Mouse (Mus musculus): ENCODE measurements around the gene Pecam1.
"Not testable (repeated sequence)": the region's sequence is repeated elsewhere in the genome, so short reads cannot be mapped to it uniquely, and the experiment has no call there.

Pecam1 gene

GRCm38 (mm10) chr11:106770195-106770974, 20.0 kb upstream of the Pecam1 start:
- no peak for DNase-seq

GRCm38 (mm10) chr11:106767516-106767915, 17.1 kb upstream of the Pecam1 start:
- no peak for DNase-seq

GRCm38 (mm10) chr11:106766611-106767162, 16.3 kb upstream of the Pecam1 start:
- DNase-seq, result no peak

GRCm38 (mm10) chr11:106762800-106763185, 12.4 kb upstream of the Pecam1 start:
- no peak for DNase-seq

- DNase-seq, result no peak
Observed at GRCm38 (mm10) chr11:106762139-106762799, 11.8 kb upstream of the Pecam1 start.

- peak in 1 of 2 experiments; percentile 42 for DNase-seq
Observed at GRCm38 (mm10) chr11:106760511-106760910, 10.1 kb upstream of the Pecam1 start.

- DNase-seq, result no peak
Observed at GRCm38 (mm10) chr11:106759028-106759427, 8.6 kb upstream of the Pecam1 start.

- DNase-seq, result no peak
Observed at GRCm38 (mm10) chr11:106755583-106755982, 5.2 kb upstream of the Pecam1 start.

GRCm38 (mm10) chr11:106753314-106753713, 2.9 kb upstream of the Pecam1 start:
- no peak for DNase-seq

GRCm38 (mm10) chr11:106752103-106752502, 1.7 kb upstream of the Pecam1 start:
- no peak for DNase-seq

- no peak for DNase-seq
Observed at GRCm38 (mm10) chr11:106751039-106752018, 901 bp upstream of the Pecam1 start, which contains the start of gene Milr1. TSS of gene Milr1 (plus strand) at chr11:106751226.

- not testable (repeated sequence) for DNase-seq
Observed at GRCm38 (mm10) chr11:106749557-106750120, 789 bp downstream of the Pecam1 start.

- no peak for DNase-seq
Observed at GRCm38 (mm10) chr11:106744949-106745348, 5.5 kb downstream of the Pecam1 start.

GRCm38 (mm10) chr11:106742388-106742841, 8.0 kb downstream of the Pecam1 start:
- no peak for DNase-seq

GRCm38 (mm10) chr11:106741826-106742225, 8.6 kb downstream of the Pecam1 start:
- DNase-seq, result no peak

GRCm38 (mm10) chr11:106741232-106741631, 9.2 kb downstream of the Pecam1 start:
- DNase-seq, result peak in 1 of 2 experiments; percentile 36

- DNase-seq, result not testable (repeated sequence)
Observed at GRCm38 (mm10) chr11:106740724-106741123, 9.7 kb downstream of the Pecam1 start.

- DNase-seq, result no peak
Observed at GRCm38 (mm10) chr11:106739116-106739515, 11.3 kb downstream of the Pecam1 start.

GRCm38 (mm10) chr11:106737178-106737621, 13.2 kb downstream of the Pecam1 start:
- DNase-seq, result no peak

GRCm38 (mm10) chr11:106736614-106737013, 13.8 kb downstream of the Pecam1 start:
- no peak for DNase-seq

- no peak for DNase-seq
Observed at GRCm38 (mm10) chr11:106730714-106731113, 19.7 kb downstream of the Pecam1 start.

GRCm38 (mm10) chr11:106729656-106730055, 20.8 kb downstream of the Pecam1 start:
- no peak for DNase-seq

Data from cerebellum, postnatal 25 days (tissue).